Mouse (Mus musculus): ENCODE results near the gene Nupr1l.

Gene Nupr1l

DNA sequence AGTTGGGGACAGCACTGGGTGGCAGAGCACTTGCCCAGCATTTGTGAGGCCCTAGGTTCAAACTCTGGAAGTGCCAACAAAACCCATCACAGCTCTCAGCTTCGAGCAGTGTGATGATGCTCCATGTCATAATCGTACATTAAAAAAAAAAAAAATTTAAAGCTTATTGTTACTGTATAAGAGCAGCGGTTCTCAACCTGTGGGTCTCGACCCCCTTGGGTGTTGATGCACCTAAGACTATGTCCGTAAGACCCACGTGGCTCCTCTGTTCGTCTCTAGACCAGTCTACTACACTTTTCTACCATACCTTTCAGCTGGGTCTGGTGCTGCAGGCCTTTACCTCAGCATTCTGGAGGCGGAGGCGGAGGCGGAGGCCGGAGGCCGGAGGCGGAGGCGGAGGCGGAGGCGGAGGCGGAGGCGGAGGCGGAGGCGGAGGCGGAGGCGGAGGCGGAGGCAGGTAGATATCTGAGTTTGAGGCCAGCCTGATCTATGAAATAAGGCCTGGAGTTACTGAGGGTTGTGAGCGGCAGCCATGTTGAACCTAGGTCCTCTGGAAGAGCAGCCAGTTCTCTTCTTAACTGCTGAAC, 9.8 kb downstream of the Nupr1l start:
- DNase-seq, result no peak

DNA sequence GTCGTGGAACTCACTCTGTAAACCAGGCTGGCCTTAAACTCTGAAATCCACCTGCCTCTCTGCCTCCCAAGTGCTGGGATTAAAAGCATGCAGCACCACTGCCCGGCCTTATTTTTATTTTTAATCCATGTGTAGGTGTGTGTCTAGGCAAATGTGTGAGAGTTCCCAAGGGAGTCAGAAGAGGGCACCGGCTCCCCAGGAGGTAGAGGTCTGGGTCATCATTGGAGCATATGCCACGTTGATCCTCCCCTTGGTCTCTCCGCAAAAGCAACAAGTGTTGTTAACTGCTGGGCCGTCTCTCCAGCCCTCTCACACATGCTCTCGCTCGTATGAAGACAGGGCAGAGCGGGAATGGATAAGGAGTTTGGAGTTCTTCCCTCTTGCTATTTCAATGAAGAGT, 10.4 kb downstream of the Nupr1l start:
- no peak for DNase-seq

DNA sequence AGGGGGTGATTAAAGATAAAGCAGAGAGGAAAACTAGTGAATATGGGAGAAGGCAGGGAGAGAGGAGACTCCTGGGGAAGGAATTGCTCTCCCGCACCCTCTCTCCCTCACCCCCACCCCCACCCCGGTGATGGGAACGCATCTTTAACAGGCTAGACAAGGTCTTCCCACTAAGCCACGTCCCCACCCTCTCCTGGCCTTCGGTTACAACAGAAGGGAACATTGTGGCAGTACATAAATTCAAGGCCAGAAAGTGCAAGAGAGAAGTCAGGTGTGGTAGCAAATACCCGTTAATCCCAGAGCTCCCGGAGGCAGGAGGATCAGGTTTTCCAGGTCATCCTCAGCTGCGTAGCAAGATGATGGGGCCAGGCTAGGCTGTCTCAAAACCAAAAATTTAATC, 11.0 kb downstream of the Nupr1l start:
- DNase-seq, result no peak

DNA sequence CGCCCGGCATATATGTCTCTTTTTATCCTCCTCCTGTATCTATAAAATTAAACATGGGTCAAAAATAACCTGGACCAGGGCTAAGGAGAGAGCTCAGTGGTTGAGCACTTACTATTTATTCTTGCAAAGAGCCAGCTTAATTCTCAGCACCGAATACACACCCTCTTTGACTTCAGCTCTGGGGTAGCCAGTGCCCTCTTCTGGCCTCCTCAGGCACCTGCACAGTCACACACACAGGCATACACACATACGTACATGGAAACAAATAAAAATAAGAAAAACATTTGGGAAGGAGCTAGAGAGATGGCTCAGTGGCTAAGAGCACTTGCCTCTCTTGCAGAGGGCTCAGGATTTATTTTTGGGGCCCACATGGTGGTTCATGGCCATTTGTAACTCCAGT, 13.6 kb downstream of the Nupr1l start:
- no peak for DNase-seq

DNA sequence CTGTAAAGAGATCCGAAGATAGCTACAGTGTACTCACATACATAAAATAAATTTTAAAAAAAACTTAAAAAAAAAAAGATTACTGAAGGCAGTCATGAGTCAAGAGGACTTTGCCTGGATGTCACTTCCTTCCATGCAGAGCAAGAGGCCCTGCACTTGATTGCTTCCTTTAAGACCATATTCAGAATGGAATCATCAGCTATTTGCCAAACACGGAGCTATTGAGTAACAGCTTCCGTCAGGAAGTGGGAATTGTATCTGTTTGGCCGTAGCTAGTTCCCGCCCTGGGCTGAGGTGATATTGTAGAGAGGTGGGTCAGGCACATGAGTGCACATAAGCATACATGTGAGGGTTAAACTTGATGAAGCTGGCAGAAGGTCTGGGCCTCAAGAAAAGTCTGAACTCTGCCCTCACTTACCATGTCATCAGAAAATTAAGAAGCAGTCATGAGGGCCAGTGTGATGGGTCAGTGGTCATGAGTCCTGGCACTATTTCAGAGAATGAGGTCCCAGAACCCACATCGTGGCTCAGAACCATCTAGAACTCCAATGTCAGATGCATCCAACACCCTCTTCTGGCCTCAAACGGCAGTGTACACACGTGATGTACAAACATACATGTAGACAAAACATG, 16.6 kb downstream of the Nupr1l start:
- DNase-seq, result no peak

DNA sequence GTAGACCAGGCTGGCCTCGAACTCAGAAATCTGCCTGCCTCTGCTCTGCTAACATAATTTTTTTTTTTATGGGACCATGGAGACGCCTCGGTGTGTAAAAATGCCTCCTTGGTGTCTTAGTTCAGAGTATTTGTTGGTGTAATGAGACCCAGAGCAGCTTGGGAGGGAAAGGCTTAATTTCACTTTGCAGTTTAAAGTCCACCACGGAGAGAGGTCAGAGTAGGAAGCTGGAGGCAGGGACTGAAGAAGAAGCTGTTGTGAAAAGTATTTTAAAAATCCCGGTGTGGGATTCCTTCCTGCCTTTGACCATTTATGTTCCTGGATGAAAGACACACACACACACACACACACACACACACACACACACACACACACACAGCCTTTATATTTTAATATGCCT, 17.6 kb downstream of the Nupr1l start:
- no peak for DNase-seq

DNA sequence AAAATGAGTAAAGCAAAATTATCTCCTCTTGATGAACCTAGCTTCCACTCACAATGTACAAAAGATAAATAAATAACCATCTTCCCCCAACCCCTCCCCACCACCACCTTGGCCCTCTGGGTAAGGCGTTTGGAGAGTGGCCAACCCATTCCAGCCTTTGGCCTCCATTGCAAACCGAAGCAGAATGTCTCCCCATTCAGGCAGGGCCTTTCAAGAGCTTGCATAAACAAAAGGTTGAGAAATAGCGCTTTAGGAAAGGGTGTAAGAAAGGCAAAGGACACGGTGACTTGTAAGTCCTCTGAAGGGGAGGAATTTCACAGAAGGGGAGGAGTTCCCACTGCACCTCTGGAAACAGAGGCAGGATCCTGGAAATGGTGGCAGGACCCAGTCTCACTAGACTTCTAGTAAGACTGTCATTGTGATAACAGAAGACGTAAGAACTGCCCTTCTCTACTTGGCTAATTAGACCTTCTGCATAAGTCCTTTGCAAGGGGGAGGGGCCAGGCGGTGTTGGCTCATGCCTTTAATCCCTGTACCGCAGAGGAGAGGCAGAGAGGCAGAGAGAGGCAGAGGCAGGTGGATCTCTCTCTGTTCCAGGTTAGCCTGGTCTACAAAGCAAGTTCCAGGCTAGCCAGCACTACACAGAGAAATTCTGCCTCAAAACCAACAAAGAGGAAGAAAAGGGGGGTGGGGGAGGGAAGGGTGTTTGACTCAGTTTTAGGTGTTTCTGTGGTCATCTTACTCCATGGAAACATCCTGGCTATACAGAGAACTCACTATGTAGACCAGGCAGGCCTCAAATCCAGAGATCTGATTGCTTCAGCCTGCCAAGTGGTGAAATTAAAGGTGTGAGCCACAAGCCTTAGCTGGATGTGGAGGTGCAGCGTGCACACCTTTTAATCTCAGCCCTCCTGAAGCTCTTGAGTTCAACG, 21.9 kb downstream of the Nupr1l start:
- DNase-seq, result no peak

DNA sequence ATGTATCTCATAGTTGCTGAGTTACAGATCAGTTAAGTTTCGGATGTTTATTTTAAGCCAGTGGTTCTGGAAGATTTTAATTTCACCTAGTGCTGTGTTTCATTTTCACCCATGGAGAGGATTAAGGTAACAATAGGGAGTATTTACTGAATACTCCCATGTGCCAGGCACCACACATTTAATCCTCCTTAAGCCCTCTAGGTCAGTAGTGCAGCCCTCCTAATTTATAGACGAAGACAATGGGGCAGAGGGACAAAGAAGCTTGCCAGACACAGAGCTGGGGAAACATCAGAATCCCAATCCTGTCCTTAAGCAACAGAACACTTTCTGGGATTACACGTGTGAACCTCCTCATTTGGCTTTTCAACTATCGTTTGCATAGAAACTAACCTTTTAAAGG, 28.6 kb downstream of the Nupr1l start:
- DNase-seq, result no peak

DNA sequence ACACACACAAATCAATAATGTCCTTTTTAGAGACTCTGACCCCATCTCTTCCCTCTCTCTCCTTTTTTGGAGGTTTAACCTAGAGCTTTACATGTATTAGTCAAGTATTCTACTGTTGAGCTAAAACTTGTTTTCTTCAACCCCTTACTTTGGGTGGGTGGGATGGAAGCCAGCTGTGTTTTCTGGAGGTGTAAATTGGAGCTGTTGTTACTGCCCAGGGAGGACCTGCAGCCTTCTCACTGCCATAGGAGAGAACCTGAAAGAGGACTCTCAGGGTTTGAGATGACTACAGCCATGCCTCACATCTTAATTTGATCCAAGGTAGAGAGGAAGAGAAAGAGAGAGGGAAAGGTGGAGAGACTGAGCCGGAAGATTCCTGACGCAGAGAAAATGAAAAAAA, 31.9 kb downstream of the Nupr1l start:
- DNase-seq, result peak in 1 of 2 experiments; percentile 17

DNA sequence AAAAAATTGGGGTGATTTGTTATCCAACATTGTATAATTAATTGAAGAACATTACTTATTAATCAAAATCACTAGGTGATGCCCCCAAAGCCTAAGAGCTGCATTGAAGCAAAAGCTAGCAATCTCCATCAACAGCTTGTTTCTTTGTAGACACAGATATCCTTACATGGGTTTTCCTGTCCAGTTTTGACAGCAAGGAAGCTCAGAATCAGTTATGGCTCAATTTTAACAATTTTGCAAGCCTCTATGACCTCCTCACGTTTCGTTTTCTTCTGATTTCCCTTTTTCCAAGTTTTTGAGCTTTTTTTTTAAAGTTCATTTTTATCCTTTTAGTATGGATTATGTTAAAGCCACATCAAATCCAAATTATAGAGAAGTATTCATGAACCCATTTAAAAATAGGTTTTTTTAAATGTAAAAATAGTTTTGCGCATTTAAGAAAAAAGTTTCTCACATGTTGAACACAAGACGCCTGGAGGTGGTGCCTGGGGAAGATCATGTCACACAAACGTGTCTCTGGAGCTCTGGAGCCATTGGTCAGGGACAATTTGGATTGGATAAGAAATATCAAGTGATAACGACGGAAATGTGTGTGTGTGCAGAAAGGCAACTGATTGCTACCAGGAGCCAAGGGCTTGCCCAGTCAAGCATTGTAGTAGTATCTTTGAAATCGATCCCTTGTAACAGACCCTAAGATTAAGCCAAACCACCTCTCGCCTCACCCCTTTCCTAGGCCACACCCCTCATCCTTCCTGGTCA, 32.6 kb downstream of the Nupr1l start:
- DNase-seq, result no peak

DNA sequence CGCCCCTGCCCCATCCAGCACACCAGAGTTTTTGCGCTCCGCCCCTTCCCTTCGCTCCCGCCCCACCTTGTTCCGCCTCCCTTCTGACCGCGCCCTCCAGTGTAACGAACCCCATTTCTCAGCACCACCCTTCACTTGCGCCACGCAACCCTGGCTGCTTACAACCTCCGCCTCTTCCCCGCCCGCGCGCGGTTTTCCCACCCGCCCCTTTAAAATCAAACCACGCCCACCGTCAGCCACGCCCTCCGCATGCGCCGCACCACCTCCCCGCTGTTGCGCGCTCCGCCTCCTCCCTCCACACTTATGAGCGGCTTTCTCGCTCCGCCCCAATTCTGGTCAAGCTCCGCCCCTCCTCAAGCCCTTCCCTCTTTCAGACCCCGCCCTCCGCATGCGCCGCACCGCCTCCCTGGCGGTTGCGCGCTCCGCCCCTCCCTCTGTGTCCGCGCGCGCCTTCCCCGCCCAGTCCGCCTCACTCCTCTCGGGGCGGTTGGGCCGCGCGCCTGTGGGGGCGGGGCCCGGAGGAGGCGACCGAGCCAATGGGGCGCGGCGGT, 33.2 kb downstream of the Nupr1l start, which contains the start of gene Vkorc1l1:
Vkorc1l1 (plus strand) TSS at position 476 of the 551 bp plus-strand sequence.
- DNase-seq, result peak; percentile 98 to 100

DNA sequence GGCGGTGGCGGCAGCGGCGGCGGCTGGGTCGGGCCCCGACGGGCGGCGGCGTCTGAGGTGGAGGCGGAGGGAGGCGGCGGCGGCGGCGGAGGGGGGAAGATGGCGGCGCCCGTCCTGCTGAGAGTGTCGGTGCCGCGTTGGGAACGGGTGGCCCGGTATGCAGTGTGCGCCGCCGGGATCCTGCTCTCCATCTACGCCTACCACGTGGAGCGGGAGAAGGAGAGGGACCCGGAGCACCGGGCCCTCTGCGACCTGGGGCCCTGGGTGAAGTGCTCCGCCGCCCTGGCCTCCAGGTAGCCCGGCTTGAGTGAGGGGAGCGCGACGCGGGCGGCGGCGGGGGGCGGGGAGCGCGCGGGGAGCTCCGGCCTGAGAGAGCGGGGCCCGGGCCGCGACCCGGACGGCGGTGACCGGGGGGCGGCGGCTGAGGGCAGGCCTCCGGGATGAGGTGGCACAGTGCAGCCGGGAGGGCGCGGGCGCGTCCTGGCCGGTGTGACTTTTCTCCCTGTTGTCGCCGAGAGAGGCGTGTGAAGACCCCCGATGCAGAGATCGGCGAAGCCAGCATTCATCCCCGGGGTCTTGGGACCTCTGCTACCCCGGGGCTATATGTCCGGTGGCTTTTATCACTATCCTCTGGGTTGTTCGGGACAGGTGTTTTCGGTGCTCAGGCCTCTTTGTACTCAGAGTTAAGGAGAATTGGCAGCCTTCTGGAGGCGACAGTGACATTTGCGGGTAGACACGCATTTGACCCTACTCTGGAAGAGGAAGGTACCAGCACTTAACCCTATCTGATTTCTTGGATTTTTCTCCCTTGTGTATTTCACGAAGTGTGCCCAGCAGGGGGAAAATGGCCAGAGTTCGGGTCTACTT, 34.0 kb downstream of the Nupr1l start:
- DNase-seq, result peak; percentile 51 to 66

DNA sequence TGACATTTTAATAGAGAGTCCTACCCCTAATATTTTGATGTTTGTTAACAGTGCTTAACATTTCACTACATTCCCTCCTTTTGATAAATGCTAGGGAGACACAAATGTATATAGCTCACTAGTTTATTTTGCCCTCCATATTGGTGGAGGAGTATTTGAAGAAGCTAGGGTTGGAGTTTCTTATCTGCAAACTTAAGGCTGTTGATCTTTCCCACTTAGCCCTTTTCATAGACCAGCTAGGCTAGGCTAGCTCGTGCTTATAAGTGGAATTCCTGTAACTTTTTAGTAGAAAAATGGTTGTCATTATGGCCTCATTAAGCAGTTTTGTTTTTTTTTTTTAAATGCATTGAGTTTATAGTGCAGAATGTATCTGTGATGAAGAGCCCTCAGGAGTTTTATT, 35.1 kb downstream of the Nupr1l start:
- DNase-seq, result no peak

DNA sequence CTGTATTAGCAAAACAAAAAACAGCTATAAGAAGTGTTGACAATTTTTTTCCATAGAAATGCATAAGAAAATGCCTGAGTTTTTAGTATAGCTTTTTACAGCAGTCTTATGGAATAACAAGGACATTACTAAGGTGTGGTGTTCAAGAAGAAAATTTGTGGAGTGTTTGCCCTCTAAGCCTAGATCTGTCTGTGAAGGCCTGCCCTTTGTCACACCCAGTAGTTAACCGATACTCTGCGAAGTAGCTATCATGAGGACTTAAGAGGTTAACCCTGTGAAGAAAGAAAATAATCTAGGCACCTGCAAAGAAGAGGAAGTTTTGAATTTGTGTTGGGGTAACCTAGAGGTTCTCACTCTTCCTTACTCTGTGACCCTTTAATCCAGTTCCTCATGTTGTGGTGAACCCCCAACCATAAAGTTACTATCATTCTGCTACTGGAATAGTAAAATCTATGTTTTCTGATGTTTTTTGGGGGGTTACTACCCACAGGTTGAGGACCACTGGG, 39.2 kb downstream of the Nupr1l start:
- no peak for DNase-seq

DNA sequence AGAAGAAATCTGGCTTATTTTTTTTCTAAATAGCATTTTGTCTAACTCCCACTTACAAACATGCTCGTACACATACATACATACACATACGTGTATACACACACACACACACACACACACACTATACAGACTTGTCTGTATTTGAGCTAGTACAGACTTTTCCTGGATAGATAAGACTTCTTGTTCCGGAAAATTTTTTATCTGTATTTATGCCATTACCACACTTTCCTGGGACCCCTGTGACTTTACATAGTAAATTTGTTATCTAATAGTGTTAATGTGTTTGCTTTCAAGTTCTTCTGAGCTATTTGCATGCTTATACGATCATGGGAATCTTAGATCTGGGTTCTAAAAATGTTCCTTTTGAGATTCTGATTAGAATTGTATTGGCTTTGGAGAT, 43.8 kb downstream of the Nupr1l start:
- no peak for DNase-seq

DNA sequence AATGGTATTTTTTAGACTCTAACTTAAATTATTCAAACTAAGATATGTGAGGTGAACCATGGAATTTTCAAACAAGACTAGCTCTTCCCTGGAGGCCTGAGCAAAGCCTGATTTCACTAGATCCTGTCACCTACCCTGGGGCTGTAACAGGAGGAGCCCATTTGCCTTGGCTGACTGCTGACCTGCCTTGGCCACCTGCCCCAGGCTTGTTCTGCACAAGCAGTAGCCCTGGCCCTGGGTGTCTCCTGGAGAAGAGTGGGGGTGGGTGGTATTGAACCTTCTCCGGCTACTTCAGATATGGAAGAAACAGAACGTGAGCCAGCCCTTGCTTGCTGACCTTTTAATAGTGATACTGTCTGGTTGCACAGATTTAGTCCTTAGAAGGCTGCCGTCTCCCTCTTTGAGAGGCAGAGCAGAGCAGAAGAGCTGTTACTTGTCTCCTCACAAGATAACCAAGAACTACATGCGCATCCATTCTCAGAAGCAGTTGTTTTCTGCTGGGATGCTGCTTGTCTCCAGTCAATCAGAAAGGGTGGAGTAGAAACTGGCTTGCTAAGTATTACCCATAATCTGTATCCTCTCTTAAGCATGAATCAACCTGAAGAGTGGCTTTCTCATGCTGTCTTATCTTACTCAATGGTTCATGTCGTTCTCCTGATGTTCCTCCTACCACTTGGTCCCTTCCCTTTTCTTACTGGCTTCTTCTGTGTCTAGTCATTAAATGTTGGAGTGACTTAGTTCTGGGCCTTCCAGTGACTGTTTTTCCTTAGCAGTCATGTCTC, 46.3 kb downstream of the Nupr1l start:
- peak; percentile 61 to 75 for DNase-seq

DNA sequence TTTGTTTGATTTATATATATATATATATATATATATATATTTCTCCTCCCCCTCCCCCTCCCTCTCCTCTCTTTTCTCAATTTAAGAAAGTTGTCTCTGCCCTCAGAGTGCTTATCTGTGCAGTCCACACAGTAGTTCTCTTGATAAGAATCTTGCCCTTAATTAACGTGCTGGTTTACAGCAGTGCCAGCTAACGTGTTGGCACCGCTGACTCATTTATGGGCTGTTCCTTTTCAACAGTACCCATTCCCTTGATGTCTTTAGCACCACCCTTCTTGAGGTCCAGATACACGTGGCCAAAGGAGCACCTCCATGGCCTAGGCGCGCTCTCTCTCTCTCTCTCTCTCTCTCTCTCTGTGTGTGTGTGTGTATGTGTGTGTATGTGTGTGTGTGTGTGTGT, 47.5 kb downstream of the Nupr1l start:
- DNase-seq, result no peak

DNA sequence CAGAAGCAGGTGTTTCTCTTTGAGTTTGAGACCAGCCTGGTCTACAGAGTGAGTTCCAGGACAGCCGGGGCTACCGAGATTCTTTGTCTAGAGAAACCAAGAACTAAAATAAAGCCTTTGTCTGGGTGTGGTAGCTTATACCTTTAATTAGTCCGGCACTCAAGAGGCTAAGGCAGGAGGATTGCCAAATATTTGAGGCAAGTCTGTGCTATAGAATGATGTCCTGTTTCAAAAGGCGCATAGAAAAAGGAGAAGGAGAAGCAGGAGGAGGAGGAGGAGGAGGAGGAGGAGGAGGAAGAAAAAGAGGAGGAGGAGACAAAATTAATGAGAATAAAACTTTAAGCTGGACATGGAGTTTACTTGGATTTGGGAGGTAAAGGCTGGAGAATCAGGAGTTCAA, 54.9 kb downstream of the Nupr1l start:
- DNase-seq, result no peak

All from cerebellum, postnatal 25 days (tissue).